Mouse (Mus musculus) forebrain, embryonic 10.5 days (tissue): ENCODE results near the gene Gm45799. TPM values are rescaled to one million over a fixed set of nuclear protein-coding genes. Genes with fewer than 3 reads are reported as not detected.
A peak's percentile ranks its signal among the peaks of the same experiment; 100 is the strongest.

ENCODE experiments used
- DNase-seq: peaks from one replicate; pipeline ENCODE4 v3.0.0-alpha.2; 2017; ENCODE audit warnings: low spot score; ENCODE audit errors: extremely low spot score
- H3K27ac ChIP-seq: fragments of 300-500 bp; sonication (generic); 2 replicates; pipeline ENCODE4 v1.5.1; 2016; ENCODE audit warnings: mild to moderate bottlenecking
- H3K27me3 ChIP-seq: fragments of 300-500 bp; sonication (generic); 2 replicates; pipeline ENCODE4 v1.6.1; 2016; ENCODE audit warnings: mild to moderate bottlenecking; ENCODE audit not compliant: poor library complexity, severe bottlenecking
- H3K36me3 ChIP-seq: fragments of 300-500 bp; sonication (generic); replicated peaks from 2 replicates; pipeline ENCODE4 v1.6.1; 2016; ENCODE audit warnings: mild to moderate bottlenecking, moderate library complexity
- H3K4me1 ChIP-seq: fragments of 300-500 bp; sonication (generic); 2 replicates; pipeline ENCODE4 v1.6.1; 2016
- H3K4me3 ChIP-seq: fragments of 300-500 bp; sonication (generic); 2 replicates; pipeline ENCODE4 v1.5.1; 2016; ENCODE audit warnings: mild to moderate bottlenecking, moderate library complexity
- H3K9me3 ChIP-seq: fragments of 300-500 bp; sonication (generic); 2 replicates; pipeline ENCODE4 v1.6.1; 2016; ENCODE audit warnings: mild to moderate bottlenecking, moderate library complexity
- WGBS: fragments of 180-500 bp; shearing (Covaris S2); methylation state at CpG from one replicate; pipeline ENCODE4 v1.1.7; 2016; 5-methylcytosine and 5-hydroxymethylcytosine counted together
- polyA plus RNA-seq: library from polyadenylated mRNA; unstranded; fragments of >200 nt; fragmentation: Nextera tagmentation; extraction: Ambion mirVana; gene quantifications from 2 replicates; pipeline ENCODE4 v1.2.1, GENCODE M21; 2016

The Gm45799 gene
- 28.9 and 38.2 TPM in 2 replicates for polyA plus RNA-seq

DNA sequence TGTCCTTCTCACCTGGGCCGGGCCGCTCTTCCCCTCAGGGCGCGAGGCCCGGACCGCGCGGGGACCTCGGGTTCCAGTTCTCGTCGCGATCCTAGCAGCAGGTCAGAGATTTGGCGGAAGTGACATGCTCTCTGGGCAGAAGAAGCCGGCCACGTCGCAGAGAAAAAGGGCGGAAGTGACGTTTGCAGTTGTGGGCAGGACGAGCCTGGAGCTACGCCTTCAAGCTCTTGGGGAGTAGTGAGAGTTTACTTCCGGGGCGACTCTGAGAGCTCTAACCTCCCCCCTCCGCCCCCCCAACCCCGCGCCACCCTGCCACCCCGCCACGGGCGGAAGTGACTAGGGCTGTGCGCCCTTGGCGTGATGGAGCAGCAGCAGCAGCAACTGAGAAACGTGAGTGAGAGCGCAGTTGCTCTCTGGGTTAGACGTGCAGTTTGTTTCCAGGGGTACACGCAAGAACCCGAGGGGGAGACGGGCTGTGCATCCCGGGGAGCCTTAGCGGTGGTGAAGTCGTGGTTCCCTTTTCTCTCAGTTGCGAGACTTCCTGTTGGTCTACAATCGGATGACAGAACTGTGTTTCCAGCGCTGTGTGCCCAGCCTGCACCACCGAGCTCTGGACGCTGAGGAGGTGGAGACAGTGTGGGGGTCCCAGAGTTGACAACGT is at the start of gene Gm45799, which contains the start of gene Arfip2:
Gene Gm45799 (plus strand): TSS at position 320 of the 661 bp plus-strand sequence.
Gene Arfip2 (minus strand): TSS at position 184 of the 661 bp plus-strand sequence.
- WGBS: 0% methylated on average over 45 of the region's 45 CpGs
- peak; percentile 98 for DNase-seq
- Histone ChIP-seq H3K9me3 (no peaks in the 10 kb centered on the region), H3K27me3 (peaks cover 4% of the 10 kb centered on the region), H3K27ac (peak within 1 kb of the TSS; percentile 88), H3K36me3 (peaks cover 49% of the 10 kb centered on the region), H3K4me3 (peak within 1 kb of the TSS; percentile 81), H3K4me1 (peaks cover 27% of the 10 kb centered on the region)

DNA sequence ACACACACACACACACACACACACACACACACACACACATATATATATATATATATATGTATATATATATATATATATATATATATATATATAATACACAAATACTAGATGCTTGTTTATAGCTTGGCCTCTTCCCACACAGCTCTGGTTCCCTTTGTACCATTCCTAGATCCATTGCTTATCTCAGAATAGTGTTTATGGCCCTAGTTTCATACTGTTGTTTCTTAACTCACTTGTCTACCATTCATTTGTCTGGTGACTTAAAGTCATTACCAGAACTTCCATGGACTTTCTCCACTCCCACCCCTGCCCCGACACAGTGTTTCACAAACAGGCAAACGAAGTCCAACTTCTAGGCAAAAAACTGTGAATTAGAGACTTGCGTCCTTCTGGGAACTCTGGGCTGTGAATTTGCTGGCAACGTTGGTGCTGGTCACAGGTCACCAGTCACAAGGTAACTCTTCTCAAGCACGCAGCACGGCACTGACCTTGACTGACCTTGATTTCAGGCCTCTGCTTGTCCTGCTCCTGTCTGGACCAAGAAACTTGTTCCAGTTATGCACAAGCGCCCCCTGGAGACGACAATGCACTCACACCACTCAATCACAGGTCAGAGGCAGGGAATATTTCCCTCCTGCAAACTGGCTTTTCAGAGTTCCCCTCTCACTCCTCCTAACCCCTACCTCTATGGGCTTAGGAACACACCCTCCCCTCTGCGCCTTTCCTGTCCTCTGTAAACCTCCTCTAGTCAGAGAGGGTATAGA is 37.3 kb upstream of the Gm45799 start:
- Histone ChIP-seq H3K4me1 (no peaks in the 10 kb centered on the region), H3K36me3 (no peaks in the 10 kb centered on the region), H3K4me3 (no peak overlapping the region), H3K9me3 (no peaks in the 10 kb centered on the region), H3K27ac (no peak overlapping the region), H3K27me3 (no peaks in the 10 kb centered on the region)
- 39% methylated on average over 9 of the region's 9 CpGs for WGBS
- DNase-seq: peak; percentile 52

DNA sequence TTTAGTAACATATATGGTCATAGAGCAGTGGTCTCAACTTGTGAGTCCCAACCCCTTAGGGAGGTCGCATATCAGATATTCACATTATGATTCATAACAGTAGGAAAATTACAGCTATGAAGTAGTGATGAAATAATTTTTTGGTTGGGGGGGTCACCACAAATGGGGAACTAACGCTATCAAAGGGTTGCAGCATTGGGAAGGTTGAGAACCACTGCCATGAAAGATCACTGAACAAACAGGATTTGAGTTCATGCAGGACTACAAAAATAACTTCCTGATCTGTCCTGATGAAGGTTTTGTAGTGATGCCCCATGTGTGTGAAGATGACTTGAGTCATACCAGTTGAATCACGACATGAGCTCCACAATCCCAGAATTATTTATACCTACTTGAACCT is 31.9 kb upstream of the Gm45799 start:
- 86% methylated on average over 3 of the region's 3 CpGs for WGBS
- no peaks in the 10 kb centered on the region for H3K9me3 ChIP-seq
- H3K4me1 ChIP-seq: no peaks in the 10 kb centered on the region

DNA sequence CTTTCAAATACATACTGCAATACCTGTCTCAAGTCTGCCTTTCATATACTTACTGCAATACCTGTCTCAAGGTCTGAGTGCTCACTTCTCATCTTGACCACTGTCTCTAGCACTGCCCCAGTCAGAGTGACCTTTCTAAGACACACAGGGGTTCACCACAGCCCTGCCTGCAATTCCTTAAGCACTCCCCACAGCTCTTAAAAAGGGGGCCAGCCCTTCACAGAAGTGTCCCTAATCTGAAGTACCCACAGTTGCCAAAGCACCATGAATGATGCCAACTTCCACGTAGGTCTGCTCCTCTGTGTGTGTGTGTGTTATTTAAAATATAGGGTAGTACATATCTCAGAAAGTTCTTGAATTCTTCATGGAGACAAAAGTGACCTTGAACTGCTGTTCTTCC is 28.6 kb upstream of the Gm45799 start:
- no peak for DNase-seq
- Histone ChIP-seq H3K36me3 (peaks cover 75% of the 10 kb centered on the region), H3K27me3 (no peaks in the 10 kb centered on the region), H3K4me1 (no peaks in the 10 kb centered on the region), H3K9me3 (no peaks in the 10 kb centered on the region), H3K27ac (no peak overlapping the region), H3K4me3 (no peak overlapping the region)
- 94% methylated on average over 1 of the region's 1 CpGs for WGBS

More for the DNA sequence above, 31.9 kb upstream of the Gm45799 start:
- no peak overlapping the region for H3K4me3 ChIP-seq
- no peaks in the 10 kb centered on the region for H3K27me3 ChIP-seq
- peaks cover 42% of the 10 kb centered on the region for H3K36me3 ChIP-seq
- no peak for DNase-seq
- H3K27ac ChIP-seq: no peak overlapping the region

DNA sequence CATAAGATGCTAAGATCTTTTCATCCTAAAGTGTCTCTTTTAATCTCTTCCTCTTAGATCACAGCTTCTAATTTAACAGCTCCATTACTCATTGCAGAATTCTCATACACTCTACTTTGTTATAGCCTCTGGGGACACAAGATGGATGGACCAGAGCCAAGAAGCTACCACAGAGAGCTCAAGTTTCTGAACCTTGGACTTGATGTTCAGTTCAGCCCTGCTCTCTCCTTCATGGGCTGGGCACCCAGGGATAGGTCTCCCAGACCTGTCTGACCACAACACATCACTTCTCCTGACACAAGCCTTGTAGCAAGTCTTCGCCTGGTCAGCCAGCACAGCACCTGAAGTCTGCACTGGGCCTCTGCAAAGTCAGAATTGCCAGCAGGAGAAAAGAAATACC is 26.0 kb upstream of the Gm45799 start:
- no peaks in the 10 kb centered on the region for H3K27me3 ChIP-seq
- WGBS: 86% methylated on average over 1 of the region's 1 CpGs
- H3K27ac ChIP-seq: no peak overlapping the region
- no peaks in the 10 kb centered on the region for H3K9me3 ChIP-seq
- no peak overlapping the region for H3K4me3 ChIP-seq
- 0 out of 2 replicates have a peak, but pooled peaks cover 6% of the 10 kb centered on the region for H3K4me1 ChIP-seq
- H3K36me3 ChIP-seq: peaks cover 100% of the 10 kb centered on the region
- no peak for DNase-seq

DNA sequence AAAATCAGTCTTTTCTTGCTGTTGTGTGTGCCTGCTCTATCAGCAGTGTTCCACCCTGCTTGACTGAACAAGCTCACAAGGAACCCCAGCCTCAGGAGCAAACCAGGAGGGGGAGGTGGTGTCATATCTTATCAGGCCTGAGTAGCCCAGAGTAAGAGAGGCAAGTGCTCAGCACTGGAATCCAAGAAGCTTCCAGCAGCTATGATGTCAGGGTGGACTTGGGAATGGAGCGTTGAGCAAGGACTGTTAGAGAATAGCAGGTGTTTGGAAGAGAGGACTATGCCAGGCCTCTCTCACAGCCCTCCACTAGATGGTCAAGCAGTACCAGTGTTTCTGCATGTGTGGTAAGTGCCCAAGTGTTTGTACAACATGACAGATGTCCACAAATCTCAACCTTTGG is 24.6 kb upstream of the Gm45799 start:
- Histone ChIP-seq H3K9me3 (no peaks in the 10 kb centered on the region), H3K27ac (no peak overlapping the region), H3K4me3 (no peak overlapping the region), H3K4me1 (0 out of 2 replicates have a peak, but pooled peaks cover 6% of the 10 kb centered on the region), H3K36me3 (peaks cover 98% of the 10 kb centered on the region), H3K27me3 (no peaks in the 10 kb centered on the region)
- 92% methylated on average over 1 of the region's 1 CpGs for WGBS
- DNase-seq: no peak

DNA sequence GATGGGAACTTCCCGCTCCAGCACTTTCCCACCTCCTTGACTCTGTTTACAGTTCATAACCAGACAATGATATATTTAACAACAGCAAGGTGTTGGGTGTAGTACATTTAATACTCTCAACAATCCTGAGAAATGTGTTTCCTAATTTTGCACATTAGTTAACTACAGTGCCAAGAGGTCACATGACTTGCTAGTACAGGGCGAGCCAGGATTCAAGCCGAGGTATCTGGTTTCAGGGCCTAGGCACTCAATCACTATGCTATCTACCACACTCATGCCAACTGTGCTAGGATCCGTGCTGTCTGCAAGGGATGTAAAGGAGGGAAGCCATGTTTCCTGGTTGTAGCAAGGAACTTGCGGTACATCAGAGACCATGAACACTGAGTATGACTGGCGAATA is 23.8 kb upstream of the Gm45799 start:
- 0 out of 2 replicates have a peak, but pooled peaks cover 6% of the 10 kb centered on the region for H3K4me1 ChIP-seq
- H3K36me3 ChIP-seq: peaks cover 97% of the 10 kb centered on the region
- no peaks in the 10 kb centered on the region for H3K9me3 ChIP-seq
- H3K4me3 ChIP-seq: no peak overlapping the region
- no peak overlapping the region for H3K27ac ChIP-seq
- 92% methylated on average over 6 of the region's 6 CpGs for WGBS
- DNase-seq: no peak
- no peaks in the 10 kb centered on the region for H3K27me3 ChIP-seq

DNA sequence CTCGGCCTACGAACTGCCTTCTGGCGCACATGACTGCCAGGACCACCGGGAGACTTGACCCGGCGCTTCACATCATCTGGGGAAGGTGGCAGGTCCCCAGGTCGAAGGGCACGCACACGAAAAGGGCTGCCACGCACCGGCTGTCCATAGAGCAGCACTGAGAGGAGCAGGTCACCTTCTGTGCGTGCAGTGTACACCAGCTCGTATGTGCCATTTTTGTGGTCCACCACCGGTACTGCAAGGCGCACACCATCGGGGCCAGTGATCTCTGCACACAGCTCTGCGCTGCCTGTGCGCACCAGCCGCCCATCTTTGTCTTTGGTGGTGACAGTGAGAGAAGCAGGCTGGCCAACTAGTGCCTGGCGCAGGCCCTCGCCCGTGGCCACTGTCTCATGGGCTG is 22.5 kb upstream of the Gm45799 start:
- no peak overlapping the region for H3K27ac ChIP-seq
- H3K9me3 ChIP-seq: no peaks in the 10 kb centered on the region
- no peaks in the 10 kb centered on the region for H3K27me3 ChIP-seq
- WGBS: 96% methylated on average over 22 of the region's 22 CpGs
- H3K4me3 ChIP-seq: no peak overlapping the region
- peaks cover 96% of the 10 kb centered on the region for H3K36me3 ChIP-seq
- H3K4me1 ChIP-seq: 0 out of 2 replicates have a peak, but pooled peaks cover 6% of the 10 kb centered on the region
- DNase-seq: no peak

DNA sequence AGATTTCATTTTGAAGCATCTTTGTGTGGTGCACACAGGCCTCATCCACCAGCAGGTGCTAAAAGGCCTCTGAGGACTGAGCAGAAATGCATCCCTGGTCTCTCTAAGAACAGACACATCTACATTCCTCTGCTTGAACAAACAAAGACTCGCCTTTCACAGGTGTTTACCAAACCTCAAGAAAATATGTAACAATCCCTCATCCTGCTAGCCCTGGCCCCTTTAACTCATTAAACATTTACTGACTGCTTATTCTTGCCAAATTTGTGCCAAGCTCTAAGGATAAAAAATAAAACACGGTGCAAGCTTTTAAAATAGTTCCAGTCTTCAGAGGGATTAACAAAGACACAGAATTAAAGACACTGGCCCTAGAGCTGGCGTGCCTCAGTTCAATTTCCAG is 20.7 kb upstream of the Gm45799 start:
- no peaks in the 10 kb centered on the region for H3K27me3 ChIP-seq
- H3K4me3 ChIP-seq: no peak overlapping the region
- no peak for DNase-seq
- H3K36me3 ChIP-seq: peaks cover 96% of the 10 kb centered on the region
- no peaks in the 10 kb centered on the region for H3K9me3 ChIP-seq
- H3K4me1 ChIP-seq: 0 out of 2 replicates have a peak, but pooled peaks cover 6% of the 10 kb centered on the region
- 80% methylated on average over 3 of the region's 3 CpGs for WGBS
- no peak overlapping the region for H3K27ac ChIP-seq

DNA sequence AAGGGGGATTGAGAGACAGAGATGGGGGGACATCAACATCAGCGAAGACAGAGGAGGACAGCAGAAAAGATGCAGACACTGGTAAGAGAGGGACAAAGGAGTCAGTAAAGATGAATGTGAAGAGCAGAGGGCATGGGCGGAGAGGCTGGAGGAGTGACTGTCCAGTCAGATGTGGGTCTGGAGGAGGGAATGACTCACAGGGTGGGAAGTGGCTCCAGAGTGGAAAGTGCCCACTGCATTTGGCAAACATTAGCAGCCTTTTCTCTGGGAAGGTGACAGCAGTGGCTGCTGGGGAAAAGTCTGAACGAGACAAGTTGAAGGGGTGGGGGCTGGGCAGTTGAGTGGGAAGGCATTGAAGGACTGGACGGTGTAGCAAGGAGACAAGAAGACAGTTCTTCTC is 19.3 kb upstream of the Gm45799 start:
- Histone ChIP-seq H3K36me3 (peaks cover 88% of the 10 kb centered on the region), H3K27me3 (no peaks in the 10 kb centered on the region), H3K9me3 (no peaks in the 10 kb centered on the region), H3K4me3 (no peak overlapping the region), H3K4me1 (0 out of 2 replicates have a peak, but pooled peaks cover 6% of the 10 kb centered on the region), H3K27ac (no peak overlapping the region)
- 86% methylated on average over 4 of the region's 4 CpGs for WGBS
- no peak for DNase-seq

DNA sequence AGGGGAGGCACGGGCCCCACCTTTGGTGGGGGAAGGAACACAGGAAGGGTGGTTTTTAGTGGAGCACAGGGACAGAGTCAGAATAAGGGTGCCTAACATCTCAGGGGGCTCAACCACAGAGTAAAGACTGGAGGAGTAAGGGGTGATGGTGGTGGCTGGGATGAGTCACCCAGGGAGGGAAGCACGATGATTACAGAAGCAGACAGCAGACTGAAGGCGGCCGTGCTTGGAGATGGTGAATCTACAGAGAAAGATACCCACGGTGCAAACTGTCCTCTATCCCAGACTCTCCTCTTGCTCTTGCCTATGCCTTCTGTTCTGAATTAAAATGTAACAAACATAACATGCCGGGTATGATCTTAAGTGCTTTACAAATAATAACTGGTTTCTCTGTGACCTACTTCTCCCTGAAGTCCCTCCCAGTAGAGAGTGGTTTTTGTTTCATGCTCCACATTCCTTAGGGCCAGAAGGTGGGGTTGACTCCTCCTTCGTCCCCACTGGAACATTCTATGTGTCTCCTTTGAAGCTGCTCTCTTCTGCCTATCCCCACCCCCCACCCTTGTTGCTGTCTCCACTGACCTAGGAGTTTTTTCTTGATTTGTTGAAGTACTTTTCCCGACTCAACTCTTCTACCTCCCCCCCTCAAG is 18.6 kb upstream of the Gm45799 start:
- Histone ChIP-seq H3K36me3 (peaks cover 81% of the 10 kb centered on the region), H3K27me3 (no peaks in the 10 kb centered on the region), H3K4me1 (0 out of 2 replicates have a peak, but pooled peaks cover 6% of the 10 kb centered on the region), H3K9me3 (no peaks in the 10 kb centered on the region), H3K4me3 (no peak overlapping the region), H3K27ac (no peak overlapping the region)
- 86% methylated on average over 8 of the region's 8 CpGs for WGBS
- DNase-seq: no peak

DNA sequence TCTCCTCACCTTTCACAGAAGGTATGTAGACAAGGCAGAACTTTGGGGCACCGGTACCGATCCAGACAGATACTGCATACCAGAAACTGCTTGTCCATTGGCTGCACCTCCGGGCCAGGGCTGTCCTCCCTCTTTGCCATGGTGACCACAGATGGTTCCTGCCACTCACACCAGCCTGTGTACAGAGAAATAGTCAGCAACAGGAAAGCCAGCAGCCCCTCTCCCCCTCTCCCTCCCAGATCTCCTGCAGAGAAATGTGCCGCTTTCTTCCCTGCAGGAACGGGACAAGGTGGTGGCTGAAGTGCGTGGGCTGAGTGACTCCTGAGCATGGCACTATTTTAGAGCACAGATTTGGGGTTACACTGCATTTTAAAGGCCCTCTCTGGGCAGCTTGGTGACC is 15.0 kb upstream of the Gm45799 start:
- Histone ChIP-seq H3K4me1 (peaks cover 18% of the 10 kb centered on the region), H3K27me3 (peaks cover 18% of the 10 kb centered on the region), H3K9me3 (no peaks in the 10 kb centered on the region), H3K4me3 (no peak overlapping the region), H3K27ac (no peak overlapping the region), H3K36me3 (peaks cover 46% of the 10 kb centered on the region)
- no peak for DNase-seq
- WGBS: 83% methylated on average over 6 of the region's 6 CpGs
